Mouse (Mus musculus) heart, adult 2 months (tissue): ENCODE measurements around the gene Hprt. TPM values are rescaled to one million over a fixed set of nuclear protein-coding genes. Genes with fewer than 3 reads are reported as not detected.

Experiments
- DNase-seq, 2 experiments: peaks; one replicate each; pipeline ENCODE4 v3.0.0; 2021
- H3K27ac ChIP-seq: fragments of 200-600 bp; 2 replicates; pipeline ENCODE4 v1.8.1; 2022
- H3K27me3 ChIP-seq: fragments of 200-500 bp; 2 replicates; pipeline ENCODE4 v1.6.1; 2012; ENCODE audit warnings: mild to moderate bottlenecking, low read length, inconsistent platforms, mixed read lengths; ENCODE audit not compliant: control insufficient read depth, insufficient read depth
- H3K36me3 ChIP-seq: fragments of 200-500 bp; 2 replicates; pipeline ENCODE4 v1.6.1; 2012; ENCODE audit warnings: low read length, inconsistent platforms; ENCODE audit not compliant: control insufficient read depth, insufficient read depth
- H3K4me1 ChIP-seq: fragments of 200-500 bp; 2 replicates; pipeline ENCODE4 v1.6.1; 2011; ENCODE audit warnings: low read length; ENCODE audit not compliant: control insufficient read depth, insufficient read depth
- H3K4me3 ChIP-seq: fragments of 200-600 bp; 2 replicates; pipeline ENCODE4 v1.8.1; 2022
- H3K79me2 ChIP-seq: fragments of 200-500 bp; replicated peaks from 2 replicates; pipeline ENCODE4 v1.6.1; 2012; ENCODE audit warnings: mild to moderate bottlenecking, inconsistent platforms, low read length, moderate library complexity, mixed read lengths; ENCODE audit not compliant: control insufficient read depth, insufficient read depth
- H3K9ac ChIP-seq: fragments of 200-500 bp; 2 replicates; pipeline ENCODE4 v1.6.1; 2012; ENCODE audit warnings: low read depth, mild to moderate bottlenecking, control low read depth, inconsistent platforms, low read length, mixed read lengths
- CTCF ChIP-seq: fragments of 200-600 bp; IDR thresholded peaks from 2 replicates; pipeline ENCODE4 v1.8.1; 2022; ENCODE audit warnings: antibody characterized with exemption, mild to moderate bottlenecking, moderate library complexity
- EP300 ChIP-seq: fragments of 200-500 bp; IDR thresholded peaks from 2 replicates; pipeline ENCODE4 v1.6.1; 2011; ENCODE audit warnings: low read depth, low read length, control low read depth; ENCODE audit not compliant: insufficient read depth
- POLR2A ChIP-seq: fragments of 200-500 bp; IDR thresholded peaks from 2 replicates; pipeline ENCODE4 v1.6.1; 2011; ENCODE audit warnings: mild to moderate bottlenecking, low read depth, low read length, control low read depth; ENCODE audit not compliant: insufficient read depth
- WGBS: fragments of 180-500 bp; shearing (Covaris S2); methylation state at CpG from one replicate; pipeline ENCODE4 v1.1.7; 2018; 5-methylcytosine and 5-hydroxymethylcytosine counted together
- intact Hi-C: fragments of 180-260 bp; cut with DNase I; formaldehyde crosslinking; loops from one replicate; pipeline ENCODE4 v1.15.1; 2025
- microRNA-seq, 2 experiments: library from miRNA; unstranded; fragments of <30 nt; microRNA quantifications; one replicate each; pipeline ENCODE4 v1.2.0; 2021
- polyA plus RNA-seq: library from polyadenylated mRNA; depleted of rRNA; stranded (reverse); fragments of >200 nt; gene quantifications from 2 replicates; pipeline ENCODE4 v1.2.3, GENCODE M21; 2012; rRNA removed
- total RNA-seq, 2 experiments: library from RNA; stranded (reverse); gene quantifications; 2 replicates each; pipeline ENCODE4 v1.2.3; 2021

Hprt gene
- total and polyA plus RNA-seq, 3 experiments: 16.1 to 65.8 (median 47.4) TPM

DNA sequence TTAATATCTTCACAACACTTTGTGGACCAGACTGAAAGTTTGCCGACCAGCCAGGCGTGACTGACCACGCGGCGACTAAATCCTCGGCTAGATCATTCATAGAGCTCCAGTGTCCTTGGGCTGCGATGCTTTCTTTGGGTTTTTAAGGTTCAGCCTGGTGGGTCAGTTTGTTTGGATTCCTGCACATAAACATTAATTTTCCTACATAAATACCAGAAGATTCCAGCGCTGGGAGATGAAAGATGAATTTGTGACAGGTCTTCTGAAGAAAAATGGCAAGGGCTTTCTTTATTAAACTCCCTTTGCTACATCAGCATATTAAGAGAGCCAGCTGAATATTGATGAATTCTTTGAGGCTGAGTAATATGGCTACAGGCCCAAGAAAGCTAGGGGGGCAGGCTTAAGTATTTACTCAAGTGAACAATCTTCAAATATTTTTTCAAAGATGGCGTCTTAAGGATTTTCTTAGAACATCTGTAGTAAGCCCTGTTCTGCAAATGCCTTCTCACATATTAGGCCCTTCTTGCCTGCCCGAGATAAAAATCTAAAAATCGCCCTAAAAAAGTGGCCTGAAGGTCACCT, 71.6 kb downstream of the Hprt start:
- intact Hi-C loops: loop anchor here (2.0 to 10.0 kb wide), 2 partner anchors 107 to 175 kb away; no protein-coding TSS in a partner anchor
- H3K36me3 ChIP-seq: no peaks in the 10 kb centered on the region
- no peaks in the 10 kb centered on the region for H3K27me3 ChIP-seq
- 32% methylated on average over 11 of the region's 11 CpGs for WGBS
- H3K79me2 ChIP-seq: no peaks in the 10 kb centered on the region
- no peaks in the 10 kb centered on the region for H3K4me1 ChIP-seq
- H3K9ac ChIP-seq: no peak overlapping the region
- no peak overlapping the region; the same call in 1 of the 2 replicates for H3K27ac ChIP-seq
- no peak for DNase-seq
- TF ChIP-seq EP300: no peak
- TF ChIP-seq CTCF: no peak
- no peak for TF ChIP-seq POLR2A
- no peak overlapping the region; the same call in 1 of the 2 replicates for H3K4me3 ChIP-seq

DNA sequence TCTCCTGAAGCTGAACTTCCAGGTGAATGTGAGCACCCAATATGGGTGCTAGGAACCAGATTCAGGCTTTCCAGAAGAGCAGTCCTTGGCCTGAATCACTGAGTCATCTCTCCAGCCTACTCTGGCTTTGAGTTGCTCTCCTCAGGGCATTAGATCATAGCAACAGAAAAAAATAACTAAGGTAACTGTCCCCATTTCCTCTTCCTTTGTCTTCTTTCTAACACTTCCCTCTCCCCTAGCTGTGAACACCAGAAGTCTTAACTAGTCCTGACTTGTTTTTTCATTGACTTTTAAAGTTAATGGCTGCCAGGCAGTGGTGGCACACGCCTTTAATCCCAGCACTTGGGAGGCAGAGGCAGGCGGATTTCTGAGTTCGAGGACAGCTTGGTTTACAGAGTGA, 76.5 kb downstream of the Hprt start:
- no peak overlapping the region for H3K27ac ChIP-seq
- H3K79me2 ChIP-seq: no peaks in the 10 kb centered on the region
- intact Hi-C loops: no loop called here
- H3K4me1 ChIP-seq: no peaks in the 10 kb centered on the region
- no peak overlapping the region for H3K9ac ChIP-seq
- H3K36me3 ChIP-seq: no peaks in the 10 kb centered on the region
- 71% methylated on average over 3 of the region's 3 CpGs for WGBS
- no peak for DNase-seq
- TF ChIP-seq CTCF (no peak), EP300 (no peak), POLR2A (no peak)
- no peaks in the 10 kb centered on the region for H3K27me3 ChIP-seq
- H3K4me3 ChIP-seq: no peak overlapping the region

Small RNA genes within 50 kb of the gene (microRNA-seq; reads per million reads assigned to microRNA genes)
- gene Mir322: 6,575 to 6,843 reads per million in 2 experiments
- 482 to 644 reads per million in 2 experiments for gene Mir351
- gene Mir450-1: 1.7 to 2.3 reads per million in 2 experiments
- gene Mir450-2: 7.3 to 9.3 reads per million in 2 experiments
- gene Mir450b: 33.7 to 58.3 reads per million in 2 experiments
- 75.3 to 119 reads per million in 2 experiments for gene Mir503
- gene Mir542: 165 to 167 reads per million in 2 experiments

Other genes starting within 250 kb of the Hprt start
- gene Ccdc160, start 196.9 kb upstream of the Hprt start, total RNA-seq: under 1 TPM in 1 of 2 experiments, not detected in 1; 0.42 TPM
- gene Ccdc160, start 196.9 kb upstream of the Hprt start, polyA plus RNA-seq: 0.18 TPM in 1 of 2 replicates, not detected in the other
- 1 to 10 TPM; 4.6 to 5.1 TPM for gene Phf6, start 75.9 kb upstream of the Hprt start, total RNA-seq
- gene Phf6, start 75.9 kb upstream of the Hprt start, polyA plus RNA-seq: 1.0 and 2.9 TPM in 2 replicates